Mouse (Mus musculus) c-Kit-positive CD71-positive TER-119-positive erythroid progenitor cells, embryonic 14.5 days (primary cell): ENCODE measurements around the gene Gpc6.

Source experiments
- DNase-seq: peaks from one replicate; pipeline ENCODE4 v3.0.0-alpha.2; 2013; ENCODE audit warnings: low spot score

Gpc6 gene

DNA sequence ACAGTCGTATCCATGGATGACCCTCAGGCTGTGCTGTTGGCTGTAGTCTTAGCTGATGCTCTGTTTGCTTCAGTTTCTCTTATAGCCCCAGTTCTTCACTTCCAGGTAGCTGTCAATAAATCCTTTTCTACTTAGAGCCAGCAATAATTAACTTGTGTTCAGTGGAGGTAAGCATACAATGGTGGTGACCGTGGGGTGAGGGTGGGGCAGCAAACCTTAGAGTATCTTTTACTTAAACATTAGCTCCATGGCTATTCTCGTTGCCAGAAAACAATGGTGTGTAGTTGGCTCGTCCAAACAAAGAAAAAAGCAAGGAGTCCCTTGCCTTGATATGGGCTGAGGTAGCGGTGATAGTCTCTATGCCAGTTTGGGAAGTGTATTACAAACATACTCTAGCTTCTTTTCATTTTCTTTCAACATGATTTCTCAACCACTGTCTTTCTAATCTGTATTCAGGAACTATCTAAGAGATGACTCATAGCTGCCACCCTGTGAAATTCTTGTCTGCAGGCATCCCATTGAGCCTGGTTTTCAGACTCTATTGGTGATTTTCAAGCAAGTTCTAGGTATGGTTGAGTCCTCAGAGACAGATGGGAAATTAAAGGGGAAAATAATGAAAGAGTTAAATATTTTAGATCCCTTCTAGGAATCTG, 22.9 kb downstream of the Gpc6 start:
- DNase-seq = no peak

DNA sequence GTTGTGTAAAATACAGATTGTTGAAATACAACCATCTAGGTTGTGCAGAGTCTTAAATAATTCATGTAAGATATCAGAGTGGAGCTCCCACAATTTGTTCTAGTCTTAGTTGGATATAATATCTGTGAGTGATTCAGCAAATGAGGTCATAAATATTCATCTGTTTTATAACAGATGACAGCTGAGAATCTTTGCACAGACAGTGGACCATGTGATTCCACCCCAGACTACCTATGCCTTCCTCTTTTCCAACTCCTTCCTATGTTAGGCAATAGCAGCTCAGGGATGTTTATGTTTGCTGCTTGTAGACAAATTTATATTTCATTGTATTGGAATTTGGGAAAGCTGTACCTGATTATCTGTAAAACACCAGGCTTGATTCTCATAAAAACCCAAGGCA, 32.0 kb downstream of the Gpc6 start:
- DNase-seq = no peak

GRCm38 (mm10) chr14:116964837-116965236, 39.7 kb downstream of the Gpc6 start:
- DNase-seq = no peak

DNA sequence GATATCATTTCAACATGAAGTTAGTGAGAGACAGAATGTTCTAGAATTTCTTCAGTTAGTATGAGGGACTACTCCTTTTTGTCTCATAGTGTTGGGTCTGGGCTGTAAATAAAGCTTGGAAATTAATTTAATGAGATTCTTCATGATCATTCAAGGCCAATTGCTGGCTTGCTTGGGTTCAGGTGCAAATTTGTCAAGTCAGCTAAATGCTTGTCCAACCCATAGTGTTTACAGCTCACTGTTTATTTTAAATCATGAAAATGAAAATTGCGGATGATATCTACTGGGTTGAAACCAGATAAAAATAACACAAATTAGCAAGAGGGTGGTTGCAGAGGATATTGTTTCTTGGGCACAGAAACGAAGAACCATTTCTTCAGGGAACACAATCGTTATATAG, 49.6 kb downstream of the Gpc6 start:
- no peak for DNase-seq

DNA sequence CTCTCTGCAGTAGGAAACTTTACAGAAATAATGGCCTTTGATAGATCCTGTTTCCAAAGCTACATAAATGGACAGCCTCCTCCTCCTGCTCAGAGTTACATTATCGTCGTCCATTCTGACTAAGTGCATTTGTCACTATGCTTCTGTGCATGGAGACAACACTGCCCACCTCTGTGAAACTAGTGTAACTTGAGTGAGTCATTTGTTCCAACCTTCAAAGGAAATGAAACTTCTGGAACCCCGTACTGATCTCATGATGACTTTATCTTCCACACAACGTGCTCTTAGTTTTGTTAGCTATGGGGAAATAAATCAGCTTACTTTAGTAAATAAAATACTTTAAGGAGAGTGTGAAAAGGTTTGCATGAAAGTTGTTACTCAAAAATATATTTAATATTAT, 50.1 kb downstream of the Gpc6 start:
- no peak for DNase-seq

DNA sequence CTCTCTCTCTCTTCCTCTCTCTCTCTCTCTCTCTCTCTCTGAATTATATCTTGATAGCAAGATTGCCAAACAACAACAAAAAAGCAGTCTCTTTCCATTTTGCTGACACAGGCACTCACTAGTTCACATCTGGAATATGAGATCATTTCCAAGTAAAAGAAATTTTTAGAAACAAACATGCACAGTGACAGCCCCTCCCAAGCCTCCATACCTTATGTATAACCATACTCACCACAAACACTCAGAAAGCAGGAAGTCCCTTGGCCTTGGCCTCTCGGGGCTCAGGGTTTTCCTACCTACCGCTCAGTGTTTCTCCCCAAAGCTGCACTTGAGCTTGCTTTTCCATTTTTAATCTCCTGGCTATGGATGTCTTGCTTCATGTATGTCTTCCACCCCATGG, 52.1 kb downstream of the Gpc6 start:
- no peak for DNase-seq

GRCm38 (mm10) chr14:116979714-116980382, 54.7 kb downstream of the Gpc6 start:
- no peak for DNase-seq

- DNase-seq = no peak
Observed at GRCm38 (mm10) chr14:116981711-116982110, 56.6 kb downstream of the Gpc6 start.

DNA sequence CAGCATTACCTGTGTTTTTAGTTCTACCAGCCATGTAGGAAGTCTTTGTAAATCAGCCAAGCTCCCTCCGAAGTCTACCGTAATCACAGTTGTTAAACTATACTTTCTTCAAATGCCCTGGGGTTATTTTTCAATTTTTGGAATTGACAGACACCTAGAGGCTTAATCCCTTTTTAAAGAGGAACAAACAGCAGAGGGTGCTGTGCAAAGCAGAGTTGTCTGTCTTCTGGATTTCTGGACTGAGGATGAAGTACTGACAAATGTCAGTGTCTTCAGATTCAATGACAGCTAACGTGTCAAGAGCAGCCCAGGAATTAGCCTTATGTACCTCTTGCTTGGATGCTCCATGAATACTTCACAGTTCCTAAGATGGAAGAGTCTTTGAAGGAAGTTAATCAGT, 62.2 kb downstream of the Gpc6 start:
- DNase-seq = no peak

DNA sequence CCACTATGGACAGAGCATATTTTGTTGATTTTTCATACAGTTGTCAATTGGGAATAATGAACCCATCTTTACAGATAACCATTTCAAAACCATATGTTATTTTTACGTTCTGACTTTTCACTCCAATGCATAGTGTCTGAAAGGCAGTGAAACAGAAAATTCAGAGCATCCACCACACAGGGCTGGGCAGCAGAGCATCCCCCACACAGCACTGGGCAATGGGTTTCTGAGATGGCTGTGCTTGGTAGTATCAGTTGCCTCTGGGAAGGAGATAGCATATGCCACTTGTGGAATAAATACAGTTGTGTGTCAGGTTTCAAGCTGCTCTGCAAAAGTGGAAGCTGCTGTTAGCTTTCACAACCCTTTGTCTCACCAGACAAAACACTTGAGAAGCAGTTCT, 75.3 kb downstream of the Gpc6 start:
- DNase-seq = no peak

DNA sequence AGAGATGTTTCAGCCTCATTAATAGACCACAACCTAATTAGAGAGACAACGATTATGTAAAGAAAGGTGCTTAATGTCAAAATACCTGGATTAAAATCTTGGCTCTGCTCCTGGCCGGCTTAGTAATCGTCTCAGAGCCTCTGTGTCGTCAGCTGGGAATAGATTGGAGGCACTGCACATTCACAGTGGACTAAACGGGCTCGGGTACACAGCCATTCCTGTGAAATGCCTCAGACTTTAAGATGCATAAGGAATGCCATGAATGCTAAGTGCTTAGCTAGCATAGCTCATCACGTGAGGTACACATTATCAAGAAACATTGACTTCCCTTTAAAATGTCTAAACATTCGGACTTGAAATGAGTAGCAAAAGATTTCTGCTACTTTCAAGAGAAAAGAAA, 77.2 kb downstream of the Gpc6 start:
- DNase-seq = no peak

DNA sequence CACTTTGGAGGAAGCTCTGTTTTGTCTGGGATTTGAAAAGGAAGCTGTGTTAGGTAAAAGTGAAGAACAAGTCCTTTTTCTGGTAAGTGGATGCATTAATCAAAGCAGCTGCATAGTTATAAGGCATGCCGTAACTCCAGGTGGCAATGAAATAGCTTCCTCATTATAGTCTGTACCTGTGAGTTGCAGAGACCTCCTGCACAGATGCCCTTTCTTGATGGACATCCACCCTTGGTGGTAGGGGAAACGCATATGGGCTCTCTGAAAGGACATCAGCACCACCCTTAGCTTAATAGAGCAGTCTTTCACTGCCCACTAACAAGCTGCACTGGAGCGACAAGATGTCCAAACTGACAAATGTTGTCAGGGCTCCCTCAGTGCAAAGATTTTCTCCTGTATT, 83.7 kb downstream of the Gpc6 start:
- no peak for DNase-seq

- no peak for DNase-seq
Observed at GRCm38 (mm10) chr14:117012969-117013368, 87.9 kb downstream of the Gpc6 start.

GRCm38 (mm10) chr14:117013554-117014117, 88.5 kb downstream of the Gpc6 start:
- no peak for DNase-seq

DNA sequence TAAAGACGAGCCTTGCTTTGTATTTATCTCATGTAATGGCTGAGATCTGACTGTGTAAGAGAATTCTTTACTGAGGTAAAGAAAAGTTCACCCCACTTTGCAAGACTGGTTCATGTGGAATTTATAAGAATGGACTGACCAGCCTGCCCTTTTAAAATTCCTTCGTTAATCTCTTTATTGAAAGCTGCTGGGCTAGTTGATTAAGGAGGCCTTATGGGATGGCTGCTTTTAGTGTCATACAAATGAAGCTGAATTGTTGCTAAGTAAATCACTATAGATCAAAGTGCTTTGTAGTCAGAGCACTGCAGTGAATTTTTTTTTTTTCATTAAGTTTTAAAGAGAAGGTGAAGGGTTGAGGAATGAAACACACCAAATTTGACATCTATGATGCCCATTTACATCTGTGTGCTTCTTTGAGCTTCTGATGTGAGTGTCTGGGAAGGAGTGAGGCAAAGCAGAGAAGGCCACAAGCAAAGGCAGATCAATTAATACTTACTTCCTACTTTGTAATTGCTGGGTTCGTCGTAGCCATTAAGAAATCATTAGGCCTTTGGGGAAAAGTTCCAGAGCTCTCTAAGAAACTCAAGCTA, 90.3 kb downstream of the Gpc6 start:
- DNase-seq = no peak

GRCm38 (mm10) chr14:117022180-117022799, 97.2 kb downstream of the Gpc6 start:
- DNase-seq = no peak

DNA sequence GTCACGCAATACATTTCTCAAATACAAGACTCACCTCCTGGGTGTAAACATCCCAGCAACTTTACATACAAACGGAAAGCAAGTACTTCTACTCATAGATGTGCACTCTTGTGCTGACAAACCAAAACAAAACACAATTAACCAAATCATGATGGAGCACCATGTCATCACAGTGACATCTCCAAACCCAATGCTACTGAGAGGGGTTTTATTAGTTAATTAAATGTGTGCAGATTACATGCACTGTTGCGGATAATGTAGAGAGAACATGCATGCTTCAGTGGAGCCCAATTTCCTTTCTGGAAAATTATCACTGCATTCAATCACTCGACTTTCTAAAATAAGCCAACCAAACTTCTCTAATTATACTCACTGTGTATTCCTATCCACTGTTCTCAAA, 109.0 kb downstream of the Gpc6 start:
- DNase-seq = no peak

DNA sequence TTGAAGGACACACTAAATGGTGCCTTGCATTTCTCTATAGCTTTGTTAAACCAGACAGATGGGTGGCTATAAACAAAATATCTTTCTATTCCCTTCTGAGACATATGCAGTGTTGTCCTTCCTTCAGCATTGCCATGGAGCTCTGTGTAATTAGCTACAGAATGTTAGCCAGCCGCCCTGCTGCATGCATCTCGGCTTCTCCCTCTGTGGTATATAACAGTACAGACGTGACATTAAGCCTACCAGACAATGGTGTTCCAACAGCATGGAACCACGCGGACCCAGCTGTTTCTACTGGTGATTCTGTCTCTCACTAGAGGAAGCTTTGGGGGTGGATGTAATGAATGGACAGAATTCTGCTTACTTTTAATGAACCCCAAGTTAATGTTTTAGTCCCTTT, 115.9 kb downstream of the Gpc6 start:
- no peak for DNase-seq

DNA sequence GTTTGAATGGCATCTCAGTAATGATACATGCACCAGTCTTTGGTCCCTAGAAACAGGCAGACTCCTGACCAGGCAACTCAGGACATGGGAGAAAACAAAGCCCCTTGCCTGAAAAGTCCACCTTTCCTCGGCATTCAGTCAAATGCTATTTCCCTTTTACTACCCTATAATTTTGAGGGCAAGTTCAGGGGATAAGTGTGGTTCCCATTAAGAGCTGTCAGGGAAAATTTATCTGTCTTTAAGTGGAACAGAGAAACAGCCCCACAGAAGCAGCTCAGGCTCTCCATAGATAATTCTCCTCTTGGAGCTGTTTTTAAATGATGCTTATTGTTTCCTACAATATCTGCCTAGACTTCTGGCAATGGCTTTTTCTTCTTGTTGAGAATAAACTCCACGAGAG, 123.8 kb downstream of the Gpc6 start:
- DNase-seq = no peak

DNA sequence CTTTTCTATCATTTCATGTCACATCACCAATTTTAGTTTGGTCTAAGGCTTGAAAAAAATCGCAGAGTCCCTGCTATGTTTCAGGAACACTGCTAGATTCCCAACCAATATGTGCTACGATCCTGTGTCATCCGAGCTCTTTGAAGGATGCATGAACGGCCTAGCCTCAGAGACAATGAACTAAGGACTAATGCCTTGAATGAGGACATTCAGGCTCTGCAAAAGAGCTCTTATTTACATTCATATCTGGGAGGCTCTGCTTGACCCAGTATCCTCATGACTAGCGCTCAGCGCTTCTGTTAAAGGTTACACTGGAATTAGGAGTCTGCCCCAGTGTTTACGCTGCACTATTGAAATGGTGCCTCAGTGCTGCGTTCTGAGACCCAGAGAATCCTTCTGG, 125.8 kb downstream of the Gpc6 start:
- no peak for DNase-seq

GRCm38 (mm10) chr14:117053361-117053760, 128.2 kb downstream of the Gpc6 start:
- DNase-seq = no peak

GRCm38 (mm10) chr14:117055134-117055533, 130.0 kb downstream of the Gpc6 start:
- DNase-seq = no peak

DNA sequence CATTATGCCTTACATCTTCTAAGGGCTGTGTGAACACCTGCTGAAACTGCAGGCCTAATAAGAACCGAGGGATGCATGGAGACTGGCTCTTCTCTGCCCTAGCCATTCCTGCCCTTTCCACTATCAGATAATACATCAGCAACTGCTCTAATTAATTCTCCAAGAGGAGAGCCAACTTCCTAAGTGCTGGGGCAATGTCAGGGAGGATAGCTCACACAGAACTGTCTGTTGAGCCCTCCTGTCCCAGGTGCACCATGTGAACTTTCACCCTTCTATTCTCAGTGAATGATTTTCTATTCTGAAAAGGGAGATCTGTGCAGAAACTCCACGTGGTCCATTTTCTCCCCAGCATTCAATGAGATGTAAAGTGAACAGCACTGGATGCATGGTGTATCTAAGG, 136.0 kb downstream of the Gpc6 start:
- DNase-seq = no peak
